Mouse (Mus musculus): ENCODE data around the gene Kcnq5.
"Not testable (repeated sequence)": the region's sequence is repeated elsewhere in the genome, so short reads cannot be mapped to it uniquely, and the experiment has no call there.

Gene Kcnq5

GRCm38 (mm10) chr1:21856399-21856798 is 105.3 kb downstream of the Kcnq5 start:
- in situ Hi-C loops (cut with MboI; ENCODE audit: low sequenced_read_pairs): no loop called here

GRCm38 (mm10) chr1:21838534-21838933 is 123.2 kb downstream of the Kcnq5 start:
- in situ Hi-C loops (cut with MboI; ENCODE audit: low sequenced_read_pairs): no loop called here

GRCm38 (mm10) chr1:21837387-21837786 is 124.4 kb downstream of the Kcnq5 start:
- in situ Hi-C loops (cut with MboI; ENCODE audit: low sequenced_read_pairs): no loop called here

- in situ Hi-C loops (cut with MboI; ENCODE audit: low sequenced_read_pairs): no loop called here
Observed at GRCm38 (mm10) chr1:21836337-21836736, 125.4 kb downstream of the Kcnq5 start.

GRCm38 (mm10) chr1:21829909-21830455 is 131.8 kb downstream of the Kcnq5 start:
- in situ Hi-C loops (cut with MboI; ENCODE audit: low sequenced_read_pairs): no loop called here

GRCm38 (mm10) chr1:21820066-21820630 is 141.6 kb downstream of the Kcnq5 start:
- in situ Hi-C loops (cut with MboI; ENCODE audit: low sequenced_read_pairs): no loop called here

- in situ Hi-C loops (cut with MboI; ENCODE audit: low sequenced_read_pairs): no loop called here
Observed at GRCm38 (mm10) chr1:21805064-21805463, 156.7 kb downstream of the Kcnq5 start.

GRCm38 (mm10) chr1:21804477-21804866 is 157.3 kb downstream of the Kcnq5 start:
- in situ Hi-C loops (cut with MboI; ENCODE audit: low sequenced_read_pairs): no loop called here

GRCm38 (mm10) chr1:21803751-21804476 is 157.8 kb downstream of the Kcnq5 start:
- in situ Hi-C loops (cut with MboI; ENCODE audit: low sequenced_read_pairs): no loop called here

- in situ Hi-C loops (cut with MboI; ENCODE audit: low sequenced_read_pairs): no loop called here
Observed at GRCm38 (mm10) chr1:21780746-21781145, 181.0 kb downstream of the Kcnq5 start.

- in situ Hi-C loops (cut with MboI; ENCODE audit: low sequenced_read_pairs): no loop called here
Observed at GRCm38 (mm10) chr1:21777560-21777959, 184.2 kb downstream of the Kcnq5 start.

GRCm38 (mm10) chr1:21773931-21774330 is 187.8 kb downstream of the Kcnq5 start:
- in situ Hi-C loops (cut with MboI; ENCODE audit: low sequenced_read_pairs): no loop called here

GRCm38 (mm10) chr1:21770494-21770893 is 191.2 kb downstream of the Kcnq5 start:
- in situ Hi-C loops (cut with MboI; ENCODE audit: low sequenced_read_pairs): no loop called here

GRCm38 (mm10) chr1:21749297-21749696 is 212.4 kb downstream of the Kcnq5 start:
- in situ Hi-C loops (cut with MboI; ENCODE audit: low sequenced_read_pairs): no loop called here

GRCm38 (mm10) chr1:21729131-21729530 is 232.6 kb downstream of the Kcnq5 start:
- in situ Hi-C loops (cut with MboI; ENCODE audit: low sequenced_read_pairs): no loop called here

GRCm38 (mm10) chr1:21723231-21723630 is 238.5 kb downstream of the Kcnq5 start:
- in situ Hi-C loops (cut with MboI; ENCODE audit: low sequenced_read_pairs): not testable (repeated sequence)

GRCm38 (mm10) chr1:21721246-21721645 is 240.5 kb downstream of the Kcnq5 start:
- in situ Hi-C loops (cut with MboI; ENCODE audit: low sequenced_read_pairs): no loop called here

- in situ Hi-C loops (cut with MboI; ENCODE audit: low sequenced_read_pairs): no loop called here
Observed at GRCm38 (mm10) chr1:21714816-21715215, 246.9 kb downstream of the Kcnq5 start.

- in situ Hi-C loops (cut with MboI; ENCODE audit: low sequenced_read_pairs): no loop called here
Observed at GRCm38 (mm10) chr1:21712711-21713110, 249.0 kb downstream of the Kcnq5 start.

- in situ Hi-C loops (cut with MboI; ENCODE audit: low sequenced_read_pairs): no loop called here
Observed at GRCm38 (mm10) chr1:21690458-21690857, 271.3 kb downstream of the Kcnq5 start.

GRCm38 (mm10) chr1:21688918-21689317 is 272.8 kb downstream of the Kcnq5 start:
- in situ Hi-C loops (cut with MboI; ENCODE audit: low sequenced_read_pairs): no loop called here

- in situ Hi-C loops (cut with MboI; ENCODE audit: low sequenced_read_pairs): no loop called here
Observed at GRCm38 (mm10) chr1:21684444-21684843, 277.3 kb downstream of the Kcnq5 start.
